In genomic region chr9:107514303-107514955, GRCm38 (mm10) we compare ENCODE assay signal across 8 mouse cellular contexts. TPM values are rescaled to one million over a fixed set of nuclear protein-coding genes. Genes with fewer than 3 reads are reported as not detected.
A peak's percentile ranks its signal among the peaks of the same experiment; 100 is the strongest.
DNase-seq lines count a peak whose midpoint lies in the region; ATAC-seq lines count a peak whose summit lies in the region.

No protein-coding gene starts in this region.

- ATAC-seq in midbrain, embryonic 13.5 days: peak; percentile 60

- H3K36me3 ChIP-seq in midbrain, embryonic 13.5 days: peaks cover 20% of the 10 kb centered on the region

- no peaks in the 10 kb centered on the region for H3K27me3 ChIP-seq in midbrain, embryonic 13.5 days

- no peak overlapping the region for H3K4me2 ChIP-seq in midbrain, embryonic 13.5 days (replicated peaks)

- 27% methylated on average over 14 of the region's 14 CpGs for WGBS in midbrain, embryonic 13.5 days

- peak overlapping the region; percentile 5; the same call in 1 of the 2 replicates for H3K27ac ChIP-seq in midbrain, embryonic 13.5 days

- intact Hi-C loops in left cerebral cortex, postnatal 25 days (cut with DNase I): loop anchor here (1.0 to 2.0 kb wide), 3 partner anchors 148 to 222 kb away; no protein-coding TSS in a partner anchor

- no peak overlapping the region for H3K4me3 ChIP-seq in midbrain, embryonic 13.5 days (replicated peaks)

- DNase-seq in ZHBTc4 (ENCODE audit: low read depth, low spot score): peak; percentile 87
- DNase-seq in cerebellum, adult 9-11 months: peak; percentile 88
- peak; percentile 75 to 91 for DNase-seq in frontal cortex, postnatal 14 days (ENCODE audit: low spot score in 2 of 2)
- DNase-seq in induced T-regulatory cell, adult 2 months (ENCODE audit: low read depth): peak; percentile 87
- DNase-seq in left cerebral cortex, postnatal 25 days (ENCODE audit: low spot score in 2 of 2): peak; percentile 87 to 88
- DNase-seq in skeletal muscle tissue, adult 2 months (ENCODE audit: low read depth, low spot score): peak; percentile 57
- DNase-seq in yolk sac, embryonic 10.5 days (ENCODE audit: low spot score): peak; percentile 70

- H3K4me1 ChIP-seq in midbrain, embryonic 13.5 days (replicated peaks): peaks cover 48% of the 10 kb centered on the region

- no peaks in the 10 kb centered on the region for H3K9me3 ChIP-seq in midbrain, embryonic 13.5 days

- H3K9ac ChIP-seq in midbrain, embryonic 13.5 days (replicated peaks): no peak overlapping the region

RNA-seq across cellular contexts. Expression of gene Tmem115, which starts 19.3 kb away (rescaled TPM):
- 10 to 100 TPM; 33.3 to 36.5 TPM for total RNA-seq in left cerebral cortex, postnatal 25 days (2021)
- 38.6 and 41.3 TPM in 2 replicates for polyA plus RNA-seq in midbrain, embryonic 13.5 days (2015; fragmentation: Nextera tagmentation; extraction: Ambion mirVana)

RNA-seq across cellular contexts. Expression of gene Cyb561d2, which starts 27.6 kb away (rescaled TPM):
- 10 to 100 TPM; 16.2 to 17.4 TPM for total RNA-seq in left cerebral cortex, postnatal 25 days (2021)
- 28.3 and 29.1 TPM in 2 replicates for polyA plus RNA-seq in midbrain, embryonic 13.5 days (2015; fragmentation: Nextera tagmentation; extraction: Ambion mirVana)

RNA-seq across cellular contexts. Expression of gene Nprl2, which starts 27.6 kb away (rescaled TPM):
- total RNA-seq in left cerebral cortex, postnatal 25 days (2021): 10 to 100 TPM; 40.4 to 41.7 TPM
- 67.7 and 70.8 TPM in 2 replicates for polyA plus RNA-seq in midbrain, embryonic 13.5 days (2015; fragmentation: Nextera tagmentation; extraction: Ambion mirVana)

RNA-seq across cellular contexts. Expression of gene Zmynd10, which starts 32.7 kb away (rescaled TPM):
- total RNA-seq in left cerebral cortex, postnatal 25 days (2021): 1 to 10 TPM; 4.0 to 5.6 TPM
- polyA plus RNA-seq in midbrain, embryonic 13.5 days (2015; fragmentation: Nextera tagmentation; extraction: Ambion mirVana): 1.1 and 1.5 TPM in 2 replicates

RNA-seq across cellular contexts. Expression of gene Rassf1, which starts 36.9 kb away (rescaled TPM):
- 10 to 100 TPM; 14.3 to 17.4 TPM for total RNA-seq in left cerebral cortex, postnatal 25 days (2021)
- polyA plus RNA-seq in midbrain, embryonic 13.5 days (2015; fragmentation: Nextera tagmentation; extraction: Ambion mirVana): 38.6 and 39.5 TPM in 2 replicates
